Mouse (Mus musculus): ENCODE results near the gene Mcee.

Gene Mcee

GRCm38 (mm10) chr7:64392122-64392818 is at the start of gene Mcee, which contains the start of gene Mphosph10:
TSS of gene Mcee (plus strand) at chr7:64392607.
TSS of gene Mphosph10 (minus strand) at chr7:64392268.
- peak; percentile 98 for DNase-seq (ENCODE audit: low read depth, low spot score)

- no peak for DNase-seq (ENCODE audit: low read depth, low spot score)
Measured at GRCm38 (mm10) chr7:64347813-64348212, 44.6 kb upstream of the Mcee start.

GRCm38 (mm10) chr7:64349147-64349861 is 43.1 kb upstream of the Mcee start:
- DNase-seq (ENCODE audit: low read depth, low spot score), result no peak

- DNase-seq (ENCODE audit: low read depth, low spot score), result no peak
Measured at GRCm38 (mm10) chr7:64351087-64351486, 41.3 kb upstream of the Mcee start.

- no peak for DNase-seq (ENCODE audit: low read depth, low spot score)
Measured at GRCm38 (mm10) chr7:64354206-64354605, 38.2 kb upstream of the Mcee start.

- DNase-seq (ENCODE audit: low read depth, low spot score), result no peak
Measured at GRCm38 (mm10) chr7:64356661-64357060, 35.7 kb upstream of the Mcee start.

GRCm38 (mm10) chr7:64357405-64357804 is 35.0 kb upstream of the Mcee start:
- DNase-seq (ENCODE audit: low read depth, low spot score), result no peak

GRCm38 (mm10) chr7:64358666-64359065 is 33.7 kb upstream of the Mcee start:
- DNase-seq (ENCODE audit: low read depth, low spot score), result no peak

- DNase-seq (ENCODE audit: low read depth, low spot score), result no peak
Measured at GRCm38 (mm10) chr7:64359943-64360585, 32.3 kb upstream of the Mcee start.

- DNase-seq (ENCODE audit: low read depth, low spot score), result no peak
Measured at GRCm38 (mm10) chr7:64360586-64360945, 31.8 kb upstream of the Mcee start.

GRCm38 (mm10) chr7:64365863-64366262 is 26.5 kb upstream of the Mcee start:
- no peak for DNase-seq (ENCODE audit: low read depth, low spot score)

- no peak for DNase-seq (ENCODE audit: low read depth, low spot score)
Measured at GRCm38 (mm10) chr7:64369841-64370240, 22.6 kb upstream of the Mcee start.

GRCm38 (mm10) chr7:64371940-64372878 is 20.2 kb upstream of the Mcee start:
- DNase-seq (ENCODE audit: low read depth, low spot score), result no peak

GRCm38 (mm10) chr7:64373147-64373829 is 19.1 kb upstream of the Mcee start:
- DNase-seq (ENCODE audit: low read depth, low spot score), result peak; percentile 27

- DNase-seq (ENCODE audit: low read depth, low spot score), result peak; percentile 88
Measured at GRCm38 (mm10) chr7:64373830-64374562, 18.4 kb upstream of the Mcee start, which contains the start of gene Fan1. TSS of gene Fan1 (minus strand) at chr7:64374095.

GRCm38 (mm10) chr7:64391479-64391878 is 928 bp upstream of the Mcee start:
- peak; percentile 25 for DNase-seq (ENCODE audit: low read depth, low spot score)

- no peak for DNase-seq (ENCODE audit: low read depth, low spot score)
Measured at GRCm38 (mm10) chr7:64392819-64393151, 378 bp downstream of the Mcee start.

- no peak for DNase-seq (ENCODE audit: low read depth, low spot score)
Measured at GRCm38 (mm10) chr7:64400725-64401124, 8.3 kb downstream of the Mcee start.

- no peak for DNase-seq (ENCODE audit: low read depth, low spot score)
Measured at GRCm38 (mm10) chr7:64402452-64402851, 10.0 kb downstream of the Mcee start.

- DNase-seq (ENCODE audit: low read depth, low spot score), result no peak
Measured at GRCm38 (mm10) chr7:64403989-64404388, 11.6 kb downstream of the Mcee start.
